Mouse (Mus musculus): ENCODE data around the gene Gm21497. TPM values are rescaled to one million over a fixed set of nuclear protein-coding genes. Genes with fewer than 3 reads are reported as not detected.

The Gm21497 gene
- not detected in 2 replicates for polyA plus RNA-seq (2012; rRNA removed)

GRCm38 (mm10) chrY:61646446-61646845 is at the start of gene Gm21497:
Gene Gm21497 (plus strand): TSS chrY:61646746.

